Mouse (Mus musculus) mammary gland, adult 2 months (tissue): Measurements from ENCODE around the gene Gm3045. TPM values are rescaled to one million over a fixed set of nuclear protein-coding genes. Genes with fewer than 3 reads are reported as not detected.

Experiments
- polyA plus RNA-seq: library from polyadenylated mRNA; depleted of rRNA; stranded (reverse); fragments of >200 nt; gene quantifications from 2 replicates; pipeline ENCODE4 v1.2.3, GENCODE M21; 2012; ENCODE audit warnings: low replicate concordance; rRNA removed

The Gm3045 gene
- polyA plus RNA-seq: not detected in 2 replicates

DNA sequence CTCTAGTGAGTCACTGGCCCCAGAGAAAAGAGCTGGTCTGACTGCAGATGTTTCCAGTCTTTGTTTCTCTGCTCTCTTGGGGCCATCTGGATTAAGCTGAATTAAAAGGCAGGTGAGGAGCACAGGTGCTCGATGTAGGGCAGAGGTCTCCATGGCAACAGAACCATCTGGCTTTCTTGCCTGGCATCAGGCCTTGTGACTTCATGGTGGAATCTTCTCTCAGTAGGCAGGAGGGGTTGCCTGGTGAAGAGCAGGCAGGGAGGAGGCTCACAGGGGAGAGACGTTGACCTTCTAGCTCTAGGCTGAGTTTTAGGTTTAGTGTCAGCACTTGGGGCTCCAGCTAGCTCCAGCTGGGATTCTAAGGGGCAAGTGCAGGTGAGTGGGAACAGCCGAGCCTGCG is at the start of gene Gm3045:
Gm3045 (plus strand) TSS at position 230 of the 400 bp plus-strand sequence.

DNA sequence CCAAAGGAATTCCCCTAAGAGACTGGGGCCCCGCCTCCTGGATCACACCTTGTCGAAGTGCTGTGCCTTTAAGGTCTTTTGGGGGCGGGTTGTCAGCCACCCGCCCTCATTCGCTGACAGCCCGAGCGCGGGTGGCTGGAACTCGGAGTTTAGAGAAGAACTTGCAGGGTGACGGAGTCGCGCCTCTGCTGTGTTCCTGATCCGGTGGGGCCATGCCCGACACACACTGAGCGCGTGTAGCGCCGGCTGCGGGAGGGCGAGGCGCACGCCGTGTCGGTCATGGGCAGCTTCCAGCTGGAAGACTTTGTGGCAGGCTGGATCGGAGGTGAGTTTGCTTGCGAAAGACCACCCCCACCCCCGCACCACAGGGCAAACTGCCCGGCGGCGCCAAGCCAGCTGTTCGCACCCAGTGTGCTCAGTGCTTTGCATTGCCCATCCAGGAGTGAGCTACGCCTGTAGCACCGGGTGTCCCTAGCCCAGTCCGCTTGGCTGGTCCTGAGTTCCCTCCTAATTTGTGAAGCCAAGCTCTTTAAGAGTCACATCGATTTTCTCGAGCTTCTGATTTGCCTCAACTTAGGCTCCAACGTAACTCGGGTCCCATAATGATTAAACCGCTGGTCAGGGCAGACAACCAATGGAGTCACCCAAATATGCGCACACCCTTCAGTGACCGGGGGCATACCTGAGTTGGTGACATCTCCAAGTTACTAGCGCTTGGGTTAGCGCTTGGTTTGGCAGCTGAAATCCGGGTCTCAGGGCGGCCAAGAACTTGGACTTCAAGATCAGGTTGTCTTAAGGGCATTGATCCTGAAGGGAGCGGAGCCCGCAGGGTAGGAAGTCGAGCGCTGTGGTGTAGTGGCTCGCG is 12.0 kb downstream of the Gm3045 start, which contains the start of gene Slc25a48:
Slc25a48 (plus strand) TSS at position 145 of the 865 bp plus-strand sequence.

DNA sequence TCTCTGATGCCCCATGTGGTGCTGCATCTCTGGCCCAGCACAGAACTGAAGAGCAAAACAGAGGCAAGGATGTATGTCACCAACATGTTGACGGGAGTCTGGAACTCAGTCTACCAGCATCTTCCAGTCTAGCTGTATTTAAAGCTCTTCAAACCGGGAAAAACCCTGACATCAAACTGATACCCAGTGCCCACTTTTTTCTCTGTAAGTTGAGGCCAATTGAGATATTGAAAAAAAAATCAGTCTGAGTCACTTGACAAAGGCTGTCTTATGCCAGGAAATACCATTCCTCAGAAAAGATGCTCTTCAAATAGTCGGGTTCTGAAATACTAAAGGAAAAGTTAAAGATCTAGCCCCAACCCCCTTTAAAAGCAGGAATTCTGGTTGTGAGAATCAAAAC is 55.8 kb downstream of the Gm3045 start, which contains the start of gene Il9:
Il9 (minus strand) TSS at position 101 of the 400 bp plus-strand sequence.

Other genes with a start within 250 kb of the Gm3045 start
- 9.5 and 10.2 TPM in 2 replicates for gene Tifab, start 247.7 kb upstream of the Gm3045 start, polyA plus RNA-seq
- gene Neurog1, start 174.4 kb upstream of the Gm3045 start, polyA plus RNA-seq: not detected in 2 replicates
- gene Cxcl14, start 130.0 kb upstream of the Gm3045 start, polyA plus RNA-seq: 96.7 and 173 TPM in 2 replicates
- 1.6 and 2.7 TPM in 2 replicates for gene Slc25a48, start 11.8 kb downstream of the Gm3045 start, polyA plus RNA-seq
- not detected in 2 replicates for gene Il9, start 55.7 kb downstream of the Gm3045 start, polyA plus RNA-seq
- 0.93 and 1.3 TPM in 2 replicates for gene Fbxl21, start 95.9 kb downstream of the Gm3045 start, polyA plus RNA-seq
- 0.39 TPM in 1 of 2 replicates, not detected in the other for gene Lect2, start 121.9 kb downstream of the Gm3045 start, polyA plus RNA-seq
- gene Tgfbi, start 182.9 kb downstream of the Gm3045 start, polyA plus RNA-seq: 101 and 139 TPM in 2 replicates